Mouse (Mus musculus) left cerebral cortex, postnatal 36 days (tissue): ENCODE data around the gene LTO1. TPM values are rescaled to one million over a fixed set of nuclear protein-coding genes. Genes with fewer than 3 reads are reported as not detected.

Experiments used
- DNase-seq, 2 experiments: peaks; one replicate each; pipeline ENCODE4 v3.0.0; 2021 to 2022; ENCODE audit warnings: low spot score in 2 of 2, mixed read lengths in 1 of 2
- intact Hi-C: fragments of 180-260 bp; cut with DNase I; formaldehyde crosslinking; loops from one replicate; pipeline ENCODE4 v1.15.1; 2025
- total RNA-seq, 2 experiments: library from RNA; stranded (reverse); gene quantifications; 2 replicates each; pipeline ENCODE4 v1.2.3; 2021

The LTO1 gene
- total RNA-seq, 2 experiments from 2014 or later, result 23.7 to 32.4 TPM

- intact Hi-C loops, result loop anchor here (1.0 kb wide), 1 partner anchor 306 kb away; no protein-coding TSS in a partner anchor
- peak; percentile 85 to 86 for DNase-seq
Measured at GRCm38 (mm10) chr7:144937490-144937889, 22.6 kb downstream of the LTO1 start.

- DNase-seq, result no peak
- intact Hi-C loops, result loop anchor here (1.0 to 2.0 kb wide), 3 partner anchors 175 to 305 kb away; no protein-coding TSS in a partner anchor
Measured at GRCm38 (mm10) chr7:144937899-144938517, 23.1 kb downstream of the LTO1 start.

DNA sequence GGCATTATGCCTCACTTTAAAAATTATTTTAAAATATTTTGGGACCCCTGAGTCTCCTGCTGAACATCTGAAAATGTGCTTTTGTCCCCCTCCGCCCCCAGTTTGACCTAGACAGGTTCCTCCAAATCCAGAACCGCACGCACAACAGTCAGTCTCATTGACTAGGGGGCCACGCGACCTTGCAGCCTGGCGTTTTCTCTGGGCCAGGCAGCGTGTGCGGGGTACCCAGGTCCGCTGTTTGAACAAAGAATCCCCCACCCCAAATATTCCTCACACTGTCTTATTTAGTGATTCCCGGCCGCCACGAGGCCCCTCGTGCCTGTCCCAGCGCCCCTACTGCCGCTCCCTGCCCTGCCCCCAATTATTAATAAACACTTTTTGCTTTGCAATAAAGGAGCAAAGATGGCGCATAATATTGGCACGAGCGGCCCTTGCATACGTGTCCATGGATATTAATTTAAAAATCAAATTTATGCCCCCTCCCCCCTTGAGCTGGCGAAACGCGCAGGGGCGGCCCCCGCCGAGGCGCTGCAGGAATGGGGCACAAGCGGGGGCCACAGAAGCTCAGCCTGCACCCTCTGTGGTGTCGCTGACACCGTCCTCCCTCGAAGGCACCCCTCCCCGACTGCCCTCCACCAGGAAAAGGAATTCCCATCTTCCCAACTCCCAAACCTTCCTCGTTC, 23.9 kb downstream of the LTO1 start:
- DNase-seq, result no peak
- intact Hi-C loops, result loop anchor here (2.0 kb wide), 2 partner anchors 174 to 258 kb away; no protein-coding TSS in a partner anchor

GRCm38 (mm10) chr7:144939344-144940002, 24.6 kb downstream of the LTO1 start, which contains the start of gene Ccnd1:
Ccnd1 (minus strand) TSS chr7:144939925.
- intact Hi-C loops, result loop anchor here (2.0 to 5.0 kb wide), 3 partner anchors 93 to 257 kb away; no protein-coding TSS in a partner anchor
- peak; percentile 63 to 72 for DNase-seq

DNA sequence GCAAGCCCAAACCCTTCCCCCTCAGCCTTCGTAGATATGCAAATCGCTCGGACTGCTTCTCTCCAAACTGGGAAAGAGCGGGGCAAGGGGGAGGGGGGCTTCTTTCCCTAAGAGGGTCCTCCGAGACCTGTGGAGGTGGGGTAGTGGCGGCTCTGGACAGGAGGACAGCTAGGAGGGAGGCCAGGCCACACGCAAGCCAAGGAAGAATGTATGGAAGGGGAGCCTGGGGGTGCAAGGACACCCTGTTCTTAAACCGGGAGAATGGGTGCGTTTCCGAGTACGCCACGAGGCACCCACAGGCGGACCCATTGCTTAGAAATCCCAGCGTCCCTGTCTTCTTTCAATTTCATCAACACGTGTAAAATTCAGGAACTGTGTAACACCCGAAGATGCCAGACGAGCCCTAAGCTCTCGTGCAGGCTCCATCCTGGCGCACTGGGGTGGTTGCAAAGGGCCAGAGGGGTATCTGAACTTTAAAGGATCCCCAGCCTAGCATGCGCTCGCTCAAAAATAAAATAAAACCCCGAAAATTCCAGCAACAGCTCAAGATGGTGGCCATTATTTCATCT, 25.2 kb downstream of the LTO1 start:
- intact Hi-C loops, result loop anchor here (5.0 kb wide), 1 partner anchor 92 kb away; no protein-coding TSS in a partner anchor
- no peak for DNase-seq

- no peak for DNase-seq
- intact Hi-C loops, result loop anchor here (5.0 kb wide), 1 partner anchor 92 kb away; no protein-coding TSS in a partner anchor
Measured at GRCm38 (mm10) chr7:144940585-144940984, 25.7 kb downstream of the LTO1 start.

DNA sequence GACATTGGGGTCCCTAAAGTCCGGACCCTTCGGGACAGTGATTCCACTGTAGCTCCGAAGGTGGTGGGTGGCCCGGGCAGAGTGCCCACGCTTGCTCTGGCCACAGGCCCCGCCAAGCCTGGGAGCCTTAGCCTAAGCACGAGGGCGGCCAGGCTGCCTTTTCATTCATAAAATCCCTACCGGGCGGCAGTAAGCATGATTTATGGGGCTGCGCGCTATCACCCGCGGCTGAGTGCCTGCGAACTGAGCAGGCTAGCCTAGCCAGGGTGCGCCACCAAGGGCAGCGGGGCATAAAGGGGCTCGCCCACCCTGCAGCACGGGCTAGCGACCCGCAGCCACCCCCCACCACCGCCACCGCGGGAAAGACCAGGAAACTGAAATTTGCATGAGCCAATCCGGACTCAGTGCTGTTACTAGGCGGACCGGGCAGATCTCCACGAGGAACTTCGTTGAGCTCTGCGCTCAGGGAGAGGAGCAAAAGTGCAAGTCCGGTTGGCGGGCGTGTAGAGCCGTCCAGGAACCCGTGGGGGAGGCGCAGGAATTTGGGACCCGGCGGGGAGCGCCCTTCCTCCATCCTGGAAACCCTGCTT, 26.4 kb downstream of the LTO1 start:
- intact Hi-C loops, result loop anchor here (5.0 kb wide), 1 partner anchor 91 kb away; no protein-coding TSS in a partner anchor
- DNase-seq, result peak; percentile 69 to 77

GRCm38 (mm10) chr7:144942071-144942743, 27.3 kb downstream of the LTO1 start:
- no peak for DNase-seq
- intact Hi-C loops, result loop anchor here (5.0 kb wide), 1 partner anchor 90 kb away; no protein-coding TSS in a partner anchor

DNA sequence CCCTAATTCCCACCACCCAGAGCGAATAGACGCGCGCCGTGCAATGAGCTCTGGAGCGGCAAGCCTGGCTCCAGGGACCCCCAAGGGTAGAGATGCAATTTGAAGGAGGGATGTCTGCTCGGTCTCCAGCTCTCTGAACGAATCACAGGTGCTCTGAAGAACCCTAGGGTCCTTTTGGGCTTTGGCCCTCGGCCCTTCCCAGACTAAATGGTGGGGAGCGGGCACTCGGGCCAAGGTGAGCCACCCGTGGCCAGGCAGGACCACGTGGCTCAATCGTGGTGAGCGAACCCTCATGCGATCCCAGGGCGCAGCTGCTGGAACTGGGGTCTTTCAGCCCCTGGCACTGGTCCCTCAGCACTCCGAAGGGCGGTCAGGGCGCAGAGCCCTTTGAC, 27.8 kb downstream of the LTO1 start:
- intact Hi-C loops, result loop anchor here (5.0 kb wide), 1 partner anchor 90 kb away; no protein-coding TSS in a partner anchor
- no peak for DNase-seq

GRCm38 (mm10) chr7:144943254-144943653, 28.4 kb downstream of the LTO1 start:
- DNase-seq, result peak; percentile 67 to 78
- intact Hi-C loops, result loop anchor here (5.0 kb wide), 1 partner anchor 89 kb away; no protein-coding TSS in a partner anchor

GRCm38 (mm10) chr7:144958509-144959395, 43.9 kb downstream of the LTO1 start:
- DNase-seq, result no peak
- intact Hi-C loops, result no loop called here

DNA sequence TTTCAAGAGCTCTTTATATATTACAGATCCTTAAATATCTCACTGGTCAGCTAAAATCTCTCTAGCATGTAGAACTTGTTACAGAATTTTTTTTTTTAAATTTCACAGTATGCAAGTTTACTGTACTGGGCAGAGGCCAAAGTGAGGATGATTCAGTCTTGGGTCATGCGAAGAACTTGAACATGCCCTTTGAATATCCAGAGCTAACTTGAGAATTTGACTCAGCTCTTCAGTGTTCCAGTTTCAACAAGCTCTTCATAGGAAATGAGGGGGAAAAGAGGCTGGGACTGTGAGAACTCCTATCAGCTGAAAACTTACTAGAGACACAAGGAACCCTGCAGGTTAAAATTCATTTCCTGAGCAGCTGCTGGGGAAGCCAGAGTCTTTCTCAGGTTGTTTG, 49.0 kb downstream of the LTO1 start:
- intact Hi-C loops, result no loop called here
- DNase-seq, result no peak

- no peak for DNase-seq
- intact Hi-C loops, result no loop called here
Measured at GRCm38 (mm10) chr7:144964316-144964715, 49.4 kb downstream of the LTO1 start.

DNA sequence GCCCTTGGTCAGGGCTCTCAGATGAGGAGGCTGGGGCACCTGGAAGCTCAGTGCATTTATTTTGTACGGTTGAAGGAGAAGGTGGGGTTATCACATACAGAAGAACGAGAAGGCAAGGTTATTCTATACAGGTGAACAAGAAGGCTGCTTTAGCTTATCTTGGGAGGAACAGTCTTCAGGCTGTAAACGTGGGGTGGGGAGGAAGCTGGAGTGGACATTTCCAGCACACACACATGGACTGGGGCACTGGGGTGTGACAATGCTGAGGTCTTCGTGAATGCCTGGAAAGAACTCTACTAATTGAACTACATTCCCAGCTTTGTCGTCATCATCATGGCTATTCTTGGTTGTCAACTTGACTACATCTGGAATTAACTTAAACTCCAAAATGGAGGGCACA, 51.0 kb downstream of the LTO1 start:
- intact Hi-C loops, result no loop called here
- no peak for DNase-seq

GRCm38 (mm10) chr7:144970997-144971768, 56.3 kb downstream of the LTO1 start:
- intact Hi-C loops, result no loop called here
- no peak for DNase-seq

DNA sequence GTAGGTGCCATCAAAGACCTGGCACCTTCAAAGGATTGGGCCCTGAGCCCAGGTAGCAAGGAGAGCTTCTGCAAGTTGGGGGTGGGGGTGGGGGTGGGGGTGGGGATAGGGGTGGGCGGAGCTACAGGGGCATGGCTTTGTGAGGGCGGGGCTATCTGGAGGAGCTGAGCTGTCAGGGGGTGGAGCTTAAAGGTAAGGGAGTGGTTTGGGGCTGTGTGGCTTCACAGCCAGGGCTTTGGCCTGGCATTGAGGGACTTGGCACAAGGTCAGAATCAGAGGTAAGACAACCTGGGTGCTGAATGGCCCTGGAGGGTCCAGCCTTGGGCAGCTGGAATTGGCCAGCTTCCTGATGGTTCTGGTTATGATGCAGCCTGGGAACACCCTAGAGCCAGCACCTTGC, 56.9 kb downstream of the LTO1 start:
- DNase-seq, result no peak
- intact Hi-C loops, result no loop called here

GRCm38 (mm10) chr7:144973461-144973860, 58.6 kb downstream of the LTO1 start:
- intact Hi-C loops, result no loop called here
- DNase-seq, result no peak
